Mouse (Mus musculus): ENCODE data around the gene Myo15b.

The Myo15b gene

DNA sequence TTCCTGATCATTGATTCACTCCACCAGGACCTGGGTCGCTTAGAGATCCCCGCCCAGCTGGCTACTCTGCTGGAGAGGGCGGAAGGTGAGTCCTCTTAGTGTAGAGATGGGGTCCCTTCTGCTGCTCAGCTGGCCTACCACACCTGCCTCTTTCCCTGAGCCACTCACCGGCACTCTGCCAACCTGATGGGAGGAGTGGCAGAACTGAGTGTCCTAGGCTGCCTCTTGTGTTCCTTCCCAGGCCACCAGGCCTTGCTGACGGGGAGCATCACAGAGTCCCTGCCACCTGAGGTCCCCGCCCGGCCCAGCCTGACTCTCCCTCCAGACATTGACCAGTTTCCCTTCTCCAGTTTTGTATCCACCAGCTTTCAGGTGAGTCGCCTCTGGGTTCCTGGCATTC, 19.9 kb downstream of the Myo15b start:
- TF ChIP-seq GATA4 (IDR thresholded peaks at IDR 0.05; ENCODE audit: insufficient replicate concordance, low read length): no peak

DNA sequence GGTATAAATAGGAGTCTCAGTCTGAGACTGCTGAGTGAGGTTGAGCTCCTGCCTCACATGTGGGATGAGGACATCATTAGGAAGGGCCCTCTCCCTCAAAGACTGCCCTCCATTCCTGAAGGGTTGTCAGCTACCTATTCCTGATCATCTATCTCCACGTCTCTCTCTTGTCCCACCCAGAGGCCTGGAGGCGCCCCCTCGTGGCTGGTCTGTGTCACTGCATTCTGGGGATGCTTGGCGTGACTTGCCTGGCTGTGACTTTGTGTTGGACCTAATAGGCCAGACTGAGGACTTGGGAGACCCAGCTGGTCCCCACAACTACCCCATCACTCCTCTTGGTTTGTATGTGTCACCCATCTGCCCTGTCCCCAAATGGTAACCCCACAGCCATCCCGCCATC, 22.8 kb downstream of the Myo15b start:
- TF ChIP-seq GATA4 (IDR thresholded peaks at IDR 0.05; ENCODE audit: insufficient replicate concordance, low read length): no peak

DNA sequence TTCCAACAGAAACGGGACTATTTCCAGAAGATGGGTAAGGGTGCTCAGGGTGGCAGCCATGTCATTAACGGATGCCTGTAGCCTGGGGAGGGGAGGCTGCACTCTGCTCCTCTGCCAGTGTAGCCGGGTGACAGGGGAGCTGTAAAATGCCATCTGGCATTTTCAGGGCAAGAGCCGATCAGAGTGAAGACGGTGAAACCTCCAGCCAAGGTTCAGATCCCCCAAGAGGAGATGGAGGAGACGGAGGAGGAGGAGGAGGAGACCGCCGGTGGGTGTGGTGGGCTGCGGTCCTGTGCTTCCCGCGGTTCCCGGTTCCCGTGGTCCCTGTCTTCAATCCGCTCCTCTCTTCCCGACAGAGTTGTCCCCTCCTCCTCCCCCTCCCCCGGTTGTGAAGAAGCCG, 25.0 kb downstream of the Myo15b start:
- TF ChIP-seq GATA4 (IDR thresholded peaks at IDR 0.05; ENCODE audit: insufficient replicate concordance, low read length): no peak

DNA sequence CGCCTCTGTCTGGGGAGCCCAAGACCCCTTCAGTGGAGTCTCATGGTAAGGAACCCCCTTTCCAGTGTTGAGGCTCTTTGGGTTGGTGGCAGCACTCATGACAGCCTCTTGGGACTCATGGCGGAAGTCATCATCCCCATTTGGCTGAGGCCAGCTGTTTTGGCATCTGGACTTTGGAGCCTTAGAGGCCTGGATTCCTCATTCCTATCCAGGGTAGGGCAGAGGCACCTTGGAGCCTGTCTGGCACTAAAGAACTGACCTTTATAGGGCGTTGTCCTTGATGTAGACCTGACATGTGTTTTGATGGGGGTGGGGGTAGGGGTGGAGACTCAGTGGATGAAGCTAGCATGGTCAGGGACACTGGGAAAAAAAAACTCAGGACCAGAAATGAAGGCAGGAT, 26.2 kb downstream of the Myo15b start:
- TF ChIP-seq GATA4 (IDR thresholded peaks at IDR 0.05; ENCODE audit: insufficient replicate concordance, low read length): no peak

DNA sequence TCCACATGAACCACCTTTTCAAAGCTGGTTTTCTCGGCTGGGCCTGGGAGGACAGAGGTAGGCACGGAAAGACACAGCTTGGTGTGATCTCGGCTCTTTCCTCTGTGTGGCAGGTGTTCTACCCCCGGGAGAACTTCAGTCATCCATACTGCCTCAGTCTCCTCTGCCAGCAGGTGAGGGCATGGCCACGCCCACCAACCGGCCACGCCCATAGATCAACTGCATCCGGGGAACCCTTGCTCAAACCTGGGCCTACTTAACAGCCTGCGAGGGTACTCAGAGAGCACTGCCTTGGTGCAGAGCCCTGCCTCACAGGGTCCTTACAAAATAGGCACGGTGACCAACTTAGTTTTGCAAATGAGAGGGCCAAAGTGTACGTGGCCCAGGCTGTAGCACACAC, 27.1 kb downstream of the Myo15b start:
- TF ChIP-seq GATA4 (IDR thresholded peaks at IDR 0.05; ENCODE audit: insufficient replicate concordance, low read length): no peak

DNA sequence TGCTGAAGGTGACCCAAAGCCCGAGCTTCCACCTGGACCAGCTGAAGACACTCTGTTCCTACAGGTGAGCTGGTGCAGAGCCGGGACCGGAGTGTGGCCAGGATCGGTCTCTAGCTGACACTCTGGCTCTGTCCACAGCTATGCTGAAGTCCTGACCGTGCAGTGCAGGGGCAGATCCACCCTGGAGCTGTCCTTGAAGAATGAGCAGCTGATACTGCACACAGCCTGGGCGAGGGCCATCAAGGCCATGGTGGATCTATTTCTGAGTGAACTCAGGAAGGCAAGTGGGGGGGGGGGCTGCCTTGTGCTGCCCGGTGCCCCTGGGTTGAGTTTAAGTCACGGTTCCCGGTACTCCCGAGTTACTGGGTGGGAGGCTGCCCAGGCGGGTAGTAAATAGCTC, 28.2 kb downstream of the Myo15b start:
- no peak for TF ChIP-seq GATA4 (IDR thresholded peaks at IDR 0.05; ENCODE audit: insufficient replicate concordance, low read length)

DNA sequence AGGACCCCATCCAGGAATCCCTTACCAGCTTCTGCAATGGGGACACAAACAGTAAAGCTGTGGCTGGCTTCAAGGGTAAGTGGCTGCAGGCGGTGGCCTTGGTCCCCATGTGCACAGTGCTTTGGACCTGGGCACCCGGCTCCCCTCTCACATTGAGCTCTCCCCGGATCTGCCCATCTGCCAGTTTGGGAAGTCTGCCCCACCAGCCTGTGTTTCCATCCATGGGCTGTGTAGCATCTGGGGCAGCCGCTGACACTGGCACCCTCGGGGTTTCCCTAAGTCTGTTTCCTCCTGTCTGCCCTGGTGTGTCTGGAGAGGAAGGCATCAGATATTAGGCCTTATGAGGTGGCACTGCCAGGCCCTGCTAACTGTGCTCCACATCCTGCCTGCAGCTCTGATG, 29.8 kb downstream of the Myo15b start:
- no peak for TF ChIP-seq GATA4 (IDR thresholded peaks at IDR 0.05; ENCODE audit: insufficient replicate concordance, low read length)

DNA sequence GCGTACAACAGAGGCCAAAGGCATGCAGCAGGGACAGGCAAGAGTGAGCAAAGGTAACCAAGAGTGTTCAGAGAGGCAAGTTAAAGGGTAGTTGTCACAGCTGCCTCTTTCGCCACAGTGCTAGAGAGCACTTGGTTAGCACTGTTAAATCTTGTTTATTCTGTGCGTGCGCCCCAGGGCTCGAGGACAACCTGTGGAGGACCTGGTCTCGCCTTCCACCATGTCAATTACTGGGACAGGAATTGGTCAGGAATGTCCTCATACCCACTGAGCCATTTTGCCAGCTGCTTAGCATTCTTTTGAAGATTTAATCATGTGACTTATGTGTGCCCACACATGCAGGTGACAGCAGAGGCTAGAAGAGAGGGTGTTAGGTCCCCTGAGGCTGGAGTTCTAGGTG, 31.0 kb downstream of the Myo15b start:
- TF ChIP-seq GATA4 (IDR thresholded peaks at IDR 0.05; ENCODE audit: insufficient replicate concordance, low read length): no peak

DNA sequence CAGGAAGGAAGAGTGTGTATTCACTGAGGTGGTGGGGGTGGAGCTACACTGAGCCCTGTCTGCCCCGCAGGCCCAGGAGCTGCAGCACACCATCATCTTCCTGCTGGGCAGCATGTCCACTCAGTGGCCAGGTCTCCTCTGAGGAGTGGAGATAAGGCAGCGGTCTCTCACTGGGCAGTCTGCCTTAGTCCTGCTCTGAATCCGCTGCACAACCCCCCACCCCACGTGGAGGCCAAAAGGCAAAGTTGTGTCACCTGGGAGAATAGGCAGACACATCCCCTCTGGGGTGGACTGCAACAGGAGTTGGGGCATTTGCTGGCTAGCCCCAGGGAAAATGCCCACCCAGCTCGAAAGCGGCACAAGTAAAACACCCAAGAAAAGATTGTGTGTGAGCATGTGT, 34.0 kb downstream of the Myo15b start:
- TF ChIP-seq GATA4 (IDR thresholded peaks at IDR 0.05; ENCODE audit: insufficient replicate concordance, low read length): no peak

DNA sequence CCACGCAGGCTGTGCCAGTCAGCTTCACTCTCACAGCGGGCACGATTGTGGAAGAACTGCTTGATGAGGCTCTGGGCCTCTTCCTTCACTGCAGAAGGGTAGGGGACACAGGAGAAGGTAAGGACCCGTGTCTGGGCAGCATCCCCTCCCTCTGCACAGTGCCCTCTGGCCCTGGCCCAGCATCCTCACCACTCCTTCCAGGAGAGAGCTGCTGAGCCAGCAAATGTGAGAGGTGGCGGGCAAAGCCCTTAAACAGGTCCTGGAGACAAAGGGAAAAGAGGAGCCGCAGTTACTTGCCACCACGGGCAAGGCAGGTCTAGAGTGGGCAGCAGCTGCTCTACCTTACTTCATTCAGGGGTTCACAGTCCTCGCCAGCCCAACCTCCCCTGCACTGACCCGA, 34.9 kb downstream of the Myo15b start:
- no peak for TF ChIP-seq GATA4 (IDR thresholded peaks at IDR 0.05; ENCODE audit: insufficient replicate concordance, low read length)

DNA sequence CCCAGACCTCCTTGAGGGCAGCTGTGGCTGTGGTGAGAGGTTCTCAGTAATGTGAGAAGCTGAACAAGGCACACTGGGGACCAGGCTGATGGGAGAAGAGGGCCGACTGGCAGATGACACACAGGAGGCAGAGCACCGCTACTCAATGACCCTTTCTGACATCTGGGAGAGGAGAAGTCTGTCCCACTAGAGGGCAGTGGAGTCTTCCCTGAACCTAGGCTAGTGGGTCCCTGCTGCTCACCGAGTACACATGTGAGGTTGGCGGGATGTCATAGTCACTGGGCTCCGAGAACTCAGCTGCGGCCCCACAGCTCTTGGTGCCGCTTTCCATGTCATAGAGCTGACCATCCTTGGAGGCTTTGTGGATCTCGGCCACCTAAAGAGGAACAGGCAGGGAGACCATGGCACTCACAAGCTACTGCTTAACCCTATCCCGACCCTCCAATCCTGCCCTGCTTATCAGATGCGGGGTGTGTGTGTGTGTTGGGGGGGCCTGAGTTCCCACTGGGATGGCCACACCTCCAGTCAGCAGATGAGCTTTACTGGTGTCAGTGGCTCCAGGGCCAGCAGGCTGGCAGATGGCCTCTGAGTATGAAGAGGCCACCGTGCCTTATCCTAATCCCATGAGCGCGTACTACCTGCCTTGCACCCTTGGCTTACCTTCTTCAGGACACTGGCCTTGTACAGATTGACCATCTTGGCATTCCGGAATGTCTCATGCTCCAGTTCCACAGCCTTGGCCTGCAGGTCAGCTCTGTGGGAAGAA, 36.7 kb downstream of the Myo15b start:
- TF ChIP-seq GATA4 (IDR thresholded peaks at IDR 0.05; ENCODE audit: insufficient replicate concordance, low read length): no peak

DNA sequence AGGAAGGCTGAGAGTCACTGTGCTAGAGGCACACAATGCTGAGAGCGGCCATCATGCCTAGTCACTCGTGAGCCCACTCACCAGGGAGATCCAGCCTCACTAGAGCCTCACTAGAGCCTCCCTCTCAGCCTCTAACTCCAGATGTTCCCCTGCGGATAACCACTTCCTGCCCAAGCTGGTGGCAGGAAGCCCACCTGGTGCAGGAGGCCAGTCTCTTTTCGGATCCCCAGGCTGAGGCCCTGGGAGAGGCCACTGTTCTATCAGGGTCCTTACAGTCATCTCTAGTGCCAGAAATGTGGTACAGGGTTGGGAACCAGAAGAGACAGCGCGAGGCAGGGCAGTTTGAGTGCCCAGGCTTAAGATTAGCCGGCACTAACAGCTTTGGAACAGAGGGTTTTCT, 40.2 kb downstream of the Myo15b start:
- TF ChIP-seq GATA4 (IDR thresholded peaks at IDR 0.05; ENCODE audit: insufficient replicate concordance, low read length): no peak

DNA sequence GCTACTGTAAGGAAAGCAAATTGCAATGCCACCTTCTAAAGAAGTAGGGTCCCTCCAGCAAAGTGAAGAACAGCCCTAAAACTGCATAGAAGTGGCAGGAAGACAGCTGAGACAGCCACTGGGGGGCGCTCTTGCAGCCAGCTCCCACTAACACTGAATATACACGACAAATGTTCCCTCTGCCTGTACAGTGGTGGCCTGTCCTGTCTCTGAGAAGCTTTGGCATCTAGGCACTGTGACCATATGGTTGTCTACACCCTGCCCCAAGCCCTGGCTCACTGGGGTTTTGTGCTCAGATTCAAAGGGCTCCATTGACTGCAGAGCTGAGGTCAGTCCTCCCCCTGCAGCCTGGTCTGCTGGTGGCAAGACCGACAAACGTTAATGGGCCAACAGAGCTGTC, 40.7 kb downstream of the Myo15b start:
- TF ChIP-seq GATA4 (IDR thresholded peaks at IDR 0.05; ENCODE audit: insufficient replicate concordance, low read length): no peak

DNA sequence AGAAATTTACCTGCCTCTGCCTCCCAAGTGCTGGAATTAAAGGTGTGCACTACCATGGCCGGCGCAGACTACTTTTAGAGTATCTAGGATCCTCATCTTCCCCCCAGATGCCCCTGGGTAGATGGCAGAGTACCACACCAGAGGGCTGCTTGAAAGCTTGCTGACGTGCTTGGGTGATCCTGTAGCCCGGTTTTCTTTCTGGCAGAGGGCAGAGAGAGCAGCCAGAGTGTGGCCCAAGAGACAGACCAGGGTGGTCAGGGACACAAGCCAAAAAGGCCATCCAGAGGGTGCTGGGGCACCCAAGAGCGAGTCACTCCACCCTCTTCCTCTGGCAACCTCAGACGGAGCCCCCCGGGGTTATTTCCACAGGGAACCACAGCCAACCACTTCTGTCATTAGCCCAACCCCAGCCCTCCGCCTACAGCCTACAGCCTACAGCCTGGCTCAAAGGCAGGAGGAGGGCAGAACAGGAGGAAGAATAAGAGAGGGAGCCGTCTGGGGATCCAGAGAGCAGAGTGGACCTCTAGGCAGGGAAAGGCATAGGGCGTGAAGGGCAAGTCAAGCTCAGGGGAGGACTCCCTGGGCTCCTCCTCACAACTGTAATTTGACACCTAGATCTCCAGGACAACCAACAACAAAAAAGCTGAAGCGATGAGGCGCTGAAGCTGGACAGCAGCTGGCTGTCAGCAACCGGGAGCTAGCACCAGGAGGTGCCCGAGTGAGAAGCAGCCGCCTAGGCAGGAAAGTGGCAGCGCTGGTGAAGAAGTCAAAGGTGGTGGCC, 41.5 kb downstream of the Myo15b start, which contains the start of gene Smim5:
Gene Smim5, plus strand, starts transcription at position 481 of the 781 bp plus-strand sequence.
- no peak for TF ChIP-seq GATA4 (IDR thresholded peaks at IDR 0.05; ENCODE audit: insufficient replicate concordance, low read length)

DNA sequence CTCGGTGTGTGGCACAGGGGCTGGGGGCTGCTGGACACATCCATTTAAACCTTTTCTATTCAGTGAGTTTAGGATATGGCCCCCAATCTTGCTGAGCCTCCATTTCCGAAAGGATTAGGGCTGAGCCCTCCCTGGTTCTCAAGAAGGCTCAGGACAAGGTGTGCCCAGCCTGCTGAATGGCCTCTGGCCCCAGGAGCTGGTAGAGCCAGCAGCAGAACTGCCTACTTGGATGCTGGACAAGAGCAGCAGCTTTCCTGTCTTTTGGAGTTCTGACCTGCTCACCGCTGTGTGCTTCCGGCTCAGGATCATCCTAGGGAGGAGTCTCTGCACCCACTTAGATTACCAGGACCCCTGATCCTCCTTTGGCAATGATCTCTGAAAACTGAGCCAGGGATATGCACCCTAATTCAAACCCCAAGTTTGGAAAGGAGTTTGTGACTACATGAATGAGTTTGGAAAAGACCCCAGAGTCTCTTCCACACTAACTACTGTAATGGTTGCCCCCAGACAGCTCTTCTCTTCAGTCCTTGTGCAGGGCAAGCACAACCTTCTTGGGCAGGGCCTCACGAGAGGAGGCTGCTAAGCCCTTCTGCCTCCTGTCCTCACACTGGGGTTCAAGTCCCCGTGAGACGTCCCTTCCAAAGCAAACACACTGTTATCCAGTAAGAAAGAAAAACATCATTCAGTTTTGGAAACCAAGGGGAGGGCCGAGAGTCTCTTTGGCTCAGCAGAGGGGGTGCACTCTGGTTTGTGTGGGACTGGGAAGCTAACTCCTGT, 42.5 kb downstream of the Myo15b start:
- TF ChIP-seq GATA4 (IDR thresholded peaks at IDR 0.05; ENCODE audit: insufficient replicate concordance, low read length): no peak

Measured in liver, adult (tissue).